Mouse (Mus musculus): ENCODE measurements around the gene Cdc42bpb.
A peak's percentile ranks its signal among the peaks of the same experiment; 100 is the strongest.

The Cdc42bpb gene

GRCm38 (mm10) chr12:111385883-111386641 lies 8.5 kb upstream of the Cdc42bpb start:
- no peak for DNase-seq

GRCm38 (mm10) chr12:111378812-111379211 lies 1.3 kb upstream of the Cdc42bpb start:
- DNase-seq: no peak

GRCm38 (mm10) chr12:111377986-111378490 lies 520 bp upstream of the Cdc42bpb start:
- DNase-seq: peak; percentile 71

- DNase-seq: peak; percentile 87
Measured at GRCm38 (mm10) chr12:111376826-111377331, 639 bp downstream of the Cdc42bpb start.

- DNase-seq: no peak
Measured at GRCm38 (mm10) chr12:111376053-111376452, 1.5 kb downstream of the Cdc42bpb start.

GRCm38 (mm10) chr12:111375559-111375958 lies 2.0 kb downstream of the Cdc42bpb start:
- no peak for DNase-seq

- DNase-seq: no peak
Measured at GRCm38 (mm10) chr12:111374727-111375126, 2.8 kb downstream of the Cdc42bpb start.

- DNase-seq: no peak
Measured at GRCm38 (mm10) chr12:111373411-111373810, 4.1 kb downstream of the Cdc42bpb start.

- no peak for DNase-seq
Measured at GRCm38 (mm10) chr12:111371905-111372304, 5.6 kb downstream of the Cdc42bpb start.

GRCm38 (mm10) chr12:111370249-111370648 lies 7.3 kb downstream of the Cdc42bpb start:
- DNase-seq: no peak

- no peak for DNase-seq
Measured at GRCm38 (mm10) chr12:111367065-111367464, 10.5 kb downstream of the Cdc42bpb start.

GRCm38 (mm10) chr12:111364234-111364633 lies 13.3 kb downstream of the Cdc42bpb start:
- no peak for DNase-seq

GRCm38 (mm10) chr12:111361319-111362098 lies 16.0 kb downstream of the Cdc42bpb start:
- peak; percentile 69 for DNase-seq

GRCm38 (mm10) chr12:111360671-111361070 lies 16.8 kb downstream of the Cdc42bpb start:
- no peak for DNase-seq

- DNase-seq: peak; percentile 56
Measured at GRCm38 (mm10) chr12:111356216-111356615, 21.3 kb downstream of the Cdc42bpb start.

GRCm38 (mm10) chr12:111354142-111354541 lies 23.4 kb downstream of the Cdc42bpb start:
- DNase-seq: no peak

- peak; percentile 86 for DNase-seq
Measured at GRCm38 (mm10) chr12:111353439-111353915, 24.0 kb downstream of the Cdc42bpb start.

- no peak for DNase-seq
Measured at GRCm38 (mm10) chr12:111353008-111353407, 24.5 kb downstream of the Cdc42bpb start.

GRCm38 (mm10) chr12:111352520-111352919 lies 25.0 kb downstream of the Cdc42bpb start:
- DNase-seq: no peak

- DNase-seq: no peak
Measured at GRCm38 (mm10) chr12:111349540-111350231, 27.8 kb downstream of the Cdc42bpb start.

GRCm38 (mm10) chr12:111343956-111344355 lies 33.6 kb downstream of the Cdc42bpb start:
- no peak for DNase-seq

GRCm38 (mm10) chr12:111340692-111341091 lies 36.8 kb downstream of the Cdc42bpb start:
- DNase-seq: no peak

GRCm38 (mm10) chr12:111337864-111338354 lies 39.6 kb downstream of the Cdc42bpb start:
- no peak for DNase-seq
